Mouse (Mus musculus) limb, embryonic 12.5 days (tissue): ENCODE measurements around the gene Gm21996. TPM values are rescaled to one million over a fixed set of nuclear protein-coding genes. Genes with fewer than 3 reads are reported as not detected.
"Not testable (repeated sequence)": the region's sequence is repeated elsewhere in the genome, so short reads cannot be mapped to it uniquely, and the experiment has no call there.

Experiments
- ATAC-seq: fragments of 200-750 bp; cut with Nextera tagmentation; 2 replicates; pipeline ENCODE4 v1.8.0; 2017; ENCODE audit warnings: low read depth, moderate TSS enrichment; ENCODE audit not compliant: insufficient number of reproducible peaks, insufficient read depth, low FRiP score, low TSS enrichment
- H3K27ac ChIP-seq: fragments of 300-500 bp; sonication (generic); 2 replicates; pipeline ENCODE4 v1.5.1; 2016; ENCODE audit warnings: mild to moderate bottlenecking, moderate library complexity
- H3K27me3 ChIP-seq: fragments of 300-500 bp; sonication (generic); 2 replicates; pipeline ENCODE4 v1.6.1; 2016; ENCODE audit warnings: mild to moderate bottlenecking, moderate library complexity
- H3K36me3 ChIP-seq: fragments of 300-500 bp; sonication (generic); 2 replicates; pipeline ENCODE4 v1.6.1; 2016; ENCODE audit warnings: mild to moderate bottlenecking, moderate library complexity
- H3K4me1 ChIP-seq: fragments of 300-500 bp; sonication (generic); replicated peaks from 2 replicates; pipeline ENCODE4 v1.6.1; 2016
- H3K4me2 ChIP-seq: fragments of 300-500 bp; sonication (generic); 2 replicates; pipeline ENCODE4 v1.6.1; 2016; ENCODE audit warnings: mild to moderate bottlenecking, moderate library complexity
- H3K4me3 ChIP-seq: fragments of 300-500 bp; sonication (generic); replicated peaks from 2 replicates; pipeline ENCODE4 v1.5.1; 2016; ENCODE audit warnings: mild to moderate bottlenecking
- H3K9ac ChIP-seq: fragments of 300-500 bp; sonication (generic); replicated peaks from 2 replicates; pipeline ENCODE4 v1.6.1; 2016; ENCODE audit warnings: mild to moderate bottlenecking, moderate library complexity
- H3K9me3 ChIP-seq: fragments of 300-500 bp; sonication (generic); 2 replicates; pipeline ENCODE4 v1.6.1; 2016; ENCODE audit warnings: mild to moderate bottlenecking, moderate library complexity
- WGBS: fragments of 180-500 bp; shearing (Covaris S2); methylation state at CpG from one replicate; pipeline ENCODE4 v1.1.7; 2016; 5-methylcytosine and 5-hydroxymethylcytosine counted together
- polyA plus RNA-seq: library from polyadenylated mRNA; unstranded; fragments of >200 nt; fragmentation: Nextera tagmentation; extraction: Ambion mirVana; gene quantifications from 2 replicates; pipeline ENCODE4 v1.2.1, GENCODE M21; 2016

The Gm21996 gene
- polyA plus RNA-seq: not detected in 2 replicates

DNA sequence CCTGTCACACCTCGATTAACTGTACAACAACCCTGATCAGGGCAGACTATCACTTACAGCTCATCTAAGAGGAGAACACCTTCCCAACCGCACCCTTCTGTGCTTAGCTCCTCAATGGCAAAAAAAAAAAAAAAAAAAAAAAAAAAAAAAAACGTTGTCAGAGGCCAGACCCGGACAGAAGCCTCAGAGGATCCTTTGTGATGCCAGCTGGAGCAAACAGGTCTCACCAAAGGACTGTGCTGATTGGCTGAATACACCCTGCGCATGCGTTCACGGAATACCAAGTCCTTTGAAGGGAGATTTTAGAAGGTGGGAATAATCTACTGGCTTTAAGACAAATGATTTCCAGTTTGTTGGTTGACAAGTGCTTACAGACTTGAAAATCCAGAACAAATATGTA lies at the start of gene Gm21996:
Gene Gm21996 (minus strand): TSS at position 101 of the 400 bp plus-strand sequence.
- H3K9ac ChIP-seq, H3K9me3 ChIP-seq, ATAC-seq, H3K27me3 ChIP-seq, H3K4me1 ChIP-seq, H3K4me3 ChIP-seq, H3K4me2 ChIP-seq, H3K27ac ChIP-seq, H3K36me3 ChIP-seq: not testable (repeated sequence)
- WGBS: no CpG with 5 or more reads among the region's 7 CpGs
